Mouse (Mus musculus): ENCODE results near the gene Meis3. TPM values are rescaled to one million over a fixed set of nuclear protein-coding genes. Genes with fewer than 3 reads are reported as not detected.

Gene Meis3
- 10 to 100 TPM; 39.8 to 42.6 TPM for total RNA-seq (2021)
- long read RNA-seq, experiment 1, transcript Meis3-201 (13 exons, 1,731 nt): major isoform, 17 of 61 reads
- long read RNA-seq, experiment 1, partial matches to known transcripts: 8 of 61 reads
- long read RNA-seq, experiment 1, other reads (novel, unspliced or antisense): 29 of 61 reads
- long read RNA-seq, experiment 2, transcript Meis3-201 (13 exons, 1,731 nt): major isoform, 10 of 37 reads
- long read RNA-seq, experiment 2, transcript Meis3-202 (12 exons, 1,925 nt): minor isoform, 6 of 37 reads
- long read RNA-seq, experiment 2, partial matches to known transcripts: 2 of 37 reads
- long read RNA-seq, experiment 2, other reads (novel, unspliced or antisense): 18 of 37 reads

- Histone ChIP-seq H3K4me3 (peak within 1 kb of the TSS; percentile 74), H3K27ac (peak within 1 kb of the TSS; percentile 70)
- DNase-seq (ENCODE audit: extremely low spot score in 1 of 2, low spot score in 2 of 2): peak; percentile 52 to 57
- TF ChIP-seq CTCF (IDR thresholded peaks at IDR 0.05): peak; percentile 56
- intact Hi-C loops (cut with DNase I): no loop called here
These were observed at the start of gene Meis3 for GRCm38 (mm10) chr7:16174597-16175541. Meis3 (plus strand) TSS chr7:16175090.

- Histone ChIP-seq H3K27ac (no peak overlapping the region), H3K4me3 (no peak overlapping the region)
- DNase-seq (ENCODE audit: extremely low spot score in 1 of 2, low spot score in 2 of 2): no peak
- no peak; the same call in 1 of the 2 replicates for TF ChIP-seq CTCF (IDR thresholded peaks at IDR 0.05)
- intact Hi-C loops (cut with DNase I): no loop called here
These were observed 49.1 kb upstream of the Meis3 start for GRCm38 (mm10) chr7:16125829-16126228.

- intact Hi-C loops (cut with DNase I): no loop called here
- no peak for TF ChIP-seq CTCF (IDR thresholded peaks at IDR 0.05)
- DNase-seq (ENCODE audit: extremely low spot score in 1 of 2, low spot score in 2 of 2): peak in 1 of 2 experiments; percentile 43
- no peak overlapping the region for H3K4me3 ChIP-seq
- no peak overlapping the region; the same call in 1 of the 2 replicates for H3K27ac ChIP-seq
These were observed 46.5 kb upstream of the Meis3 start for GRCm38 (mm10) chr7:16128344-16128743.

GRCm38 (mm10) chr7:16128899-16129298 lies 46.0 kb upstream of the Meis3 start:
- Histone ChIP-seq H3K27ac (peak overlapping the region; percentile 98), H3K4me3 (peak overlapping the region; percentile 82)
- peak in 1 of 2 experiments; percentile 11 for DNase-seq (ENCODE audit: extremely low spot score in 1 of 2, low spot score in 2 of 2)
- no peak for TF ChIP-seq CTCF (IDR thresholded peaks at IDR 0.05)
- intact Hi-C loops (cut with DNase I): no loop called here

GRCm38 (mm10) chr7:16129421-16129845 lies 45.5 kb upstream of the Meis3 start, which contains the start of gene Slc8a2:
Slc8a2 (plus strand) TSS chr7:16129826.
- intact Hi-C loops (cut with DNase I): no loop called here
- Histone ChIP-seq H3K4me3 (peak within 1 kb of the TSS; percentile 82), H3K27ac (peak within 1 kb of the TSS; percentile 98)
- no peak for TF ChIP-seq CTCF (IDR thresholded peaks at IDR 0.05)
- DNase-seq (ENCODE audit: extremely low spot score in 1 of 2, low spot score in 2 of 2): peak; percentile 87

GRCm38 (mm10) chr7:16129846-16130691 lies 44.8 kb upstream of the Meis3 start:
- intact Hi-C loops (cut with DNase I): loop anchor here (2.0 kb wide), 1 partner anchor 27 kb away; no protein-coding TSS in a partner anchor
- no peak; the same call in 1 of the 2 replicates for TF ChIP-seq CTCF (IDR thresholded peaks at IDR 0.05)
- H3K4me3 ChIP-seq: peak overlapping the region; percentile 82
- peak overlapping the region; percentile 98 for H3K27ac ChIP-seq
- DNase-seq (ENCODE audit: extremely low spot score in 1 of 2, low spot score in 2 of 2): peak; percentile 54 to 64

GRCm38 (mm10) chr7:16130956-16131634 lies 43.8 kb upstream of the Meis3 start:
- Histone ChIP-seq H3K27ac (peak overlapping the region; percentile 98), H3K4me3 (peak overlapping the region; percentile 82)
- intact Hi-C loops (cut with DNase I): loop anchor here (1.0 to 2.0 kb wide), 2 partner anchors 18 to 28 kb away; no protein-coding TSS in a partner anchor
- no peak for TF ChIP-seq CTCF (IDR thresholded peaks at IDR 0.05)
- peak in 1 of 2 experiments; percentile 56 for DNase-seq (ENCODE audit: extremely low spot score in 1 of 2, low spot score in 2 of 2)

- peak overlapping the region; percentile 82 for H3K27ac ChIP-seq
- intact Hi-C loops (cut with DNase I): no loop called here
- peak overlapping the region; percentile 82 for H3K4me3 ChIP-seq
- TF ChIP-seq CTCF (IDR thresholded peaks at IDR 0.05): no peak
- DNase-seq (ENCODE audit: extremely low spot score in 1 of 2, low spot score in 2 of 2): peak in 1 of 2 experiments; percentile 33
These were observed 42.7 kb upstream of the Meis3 start for GRCm38 (mm10) chr7:16132161-16132581.

- intact Hi-C loops (cut with DNase I): no loop called here
- peak in 1 of 2 experiments; percentile 11 for DNase-seq (ENCODE audit: extremely low spot score in 1 of 2, low spot score in 2 of 2)
- no peak for TF ChIP-seq CTCF (IDR thresholded peaks at IDR 0.05)
- peak overlapping the region; percentile 82 for H3K4me3 ChIP-seq
- H3K27ac ChIP-seq: peak overlapping the region; percentile 67
These were observed 42.0 kb upstream of the Meis3 start for GRCm38 (mm10) chr7:16132926-16133325.

- intact Hi-C loops (cut with DNase I): no loop called here
- TF ChIP-seq CTCF (IDR thresholded peaks at IDR 0.05): no peak
- no peak for DNase-seq (ENCODE audit: extremely low spot score in 1 of 2, low spot score in 2 of 2)
- H3K4me3 ChIP-seq: peak overlapping the region; percentile 82
- H3K27ac ChIP-seq: no peak overlapping the region; the same call in 1 of the 2 replicates
These were observed 41.2 kb upstream of the Meis3 start for GRCm38 (mm10) chr7:16133691-16134090.
